Mouse (Mus musculus): ENCODE measurements around the gene Cfap54. TPM values are rescaled to one million over a fixed set of nuclear protein-coding genes. Genes with fewer than 3 reads are reported as not detected.

The Cfap54 gene
- polyA plus RNA-seq, 1 experiment from 2014 or later: 1.5 TPM

GRCm38 (mm10) chr10:93041392-93041791 lies 40.0 kb downstream of the Cfap54 start:
- H3K4me3 ChIP-seq (replicated peaks): no peak overlapping the region
- no peak for ATAC-seq (ENCODE audit: low FRiP score)
- H3K4me2 ChIP-seq: no peak overlapping the region
- H3K27ac ChIP-seq: no peak overlapping the region
- H3K36me3 ChIP-seq (replicated peaks): no peaks in the 10 kb centered on the region
- no peaks in the 10 kb centered on the region for H3K9me3 ChIP-seq
- WGBS: 73% methylated on average over 4 of the region's 4 CpGs
- H3K9ac ChIP-seq: no peak overlapping the region
- H3K4me1 ChIP-seq: no peaks in the 10 kb centered on the region
- H3K27me3 ChIP-seq: no peaks in the 10 kb centered on the region

GRCm38 (mm10) chr10:93036532-93036931 lies 44.9 kb downstream of the Cfap54 start:
- 65% methylated on average over 3 of the region's 3 CpGs for WGBS
- no peak for ATAC-seq (ENCODE audit: low FRiP score)
- Histone ChIP-seq H3K27me3 (no peaks in the 10 kb centered on the region), H3K36me3 (replicated peaks) (no peaks in the 10 kb centered on the region), H3K4me3 (replicated peaks) (no peak overlapping the region), H3K27ac (no peak overlapping the region), H3K9me3 (no peaks in the 10 kb centered on the region), H3K4me1 (peaks cover 3% of the 10 kb centered on the region), H3K4me2 (no peak overlapping the region), H3K9ac (no peak overlapping the region)

GRCm38 (mm10) chr10:93035489-93035888 lies 45.9 kb downstream of the Cfap54 start:
- H3K27ac ChIP-seq: no peak overlapping the region
- 60% methylated on average over 10 of the region's 10 CpGs for WGBS
- ATAC-seq (ENCODE audit: low FRiP score): no peak

GRCm38 (mm10) chr10:93023295-93023694 lies 58.1 kb downstream of the Cfap54 start:
- no peak for ATAC-seq (ENCODE audit: low FRiP score)
- Histone ChIP-seq H3K4me3 (replicated peaks) (no peak overlapping the region), H3K4me2 (no peak overlapping the region), H3K36me3 (replicated peaks) (no peaks in the 10 kb centered on the region), H3K4me1 (no peaks in the 10 kb centered on the region), H3K9me3 (no peaks in the 10 kb centered on the region), H3K9ac (no peak overlapping the region), H3K27ac (no peak overlapping the region), H3K27me3 (no peaks in the 10 kb centered on the region; the same call in 1 of the 2 replicates)
- WGBS: 89% methylated on average over 8 of the region's 8 CpGs

More at GRCm38 (mm10) chr10:93035489-93035888, 45.9 kb downstream of the Cfap54 start:
- Histone ChIP-seq H3K4me1 (peaks cover 3% of the 10 kb centered on the region), H3K9me3 (no peaks in the 10 kb centered on the region), H3K9ac (no peak overlapping the region), H3K27me3 (no peaks in the 10 kb centered on the region), H3K4me3 (replicated peaks) (no peak overlapping the region), H3K4me2 (no peak overlapping the region), H3K36me3 (replicated peaks) (no peaks in the 10 kb centered on the region)

- Histone ChIP-seq H3K27me3 (no peaks in the 10 kb centered on the region), H3K4me2 (no peak overlapping the region), H3K27ac (no peak overlapping the region), H3K9ac (no peak overlapping the region), H3K36me3 (replicated peaks) (no peaks in the 10 kb centered on the region), H3K4me1 (0 out of 2 replicates have a peak, but pooled peaks cover 4% of the 10 kb centered on the region), H3K4me3 (replicated peaks) (no peak overlapping the region), H3K9me3 (peaks cover 7% of the 10 kb centered on the region; the same call in 1 of the 2 replicates)
- WGBS: 26% methylated on average over 8 of the region's 8 CpGs
- no peak for ATAC-seq (ENCODE audit: low FRiP score)
Measured at GRCm38 (mm10) chr10:93014059-93014795, 67.2 kb downstream of the Cfap54 start.

- H3K27ac ChIP-seq: no peak overlapping the region
- peaks cover 7% of the 10 kb centered on the region; the same call in 1 of the 2 replicates for H3K9me3 ChIP-seq
- ATAC-seq (ENCODE audit: low FRiP score): no peak
- H3K36me3 ChIP-seq (replicated peaks): no peaks in the 10 kb centered on the region
- no peak overlapping the region for H3K4me2 ChIP-seq
- no peak overlapping the region for H3K9ac ChIP-seq
- WGBS: 77% methylated on average over 14 of the region's 14 CpGs
- H3K27me3 ChIP-seq: no peaks in the 10 kb centered on the region
- no peak overlapping the region for H3K4me3 ChIP-seq (replicated peaks)
- 0 out of 2 replicates have a peak, but pooled peaks cover 4% of the 10 kb centered on the region for H3K4me1 ChIP-seq
Measured at GRCm38 (mm10) chr10:93011085-93011484, 70.3 kb downstream of the Cfap54 start.

- Histone ChIP-seq H3K36me3 (replicated peaks) (no peaks in the 10 kb centered on the region), H3K4me2 (no peak overlapping the region), H3K9ac (no peak overlapping the region), H3K27ac (no peak overlapping the region), H3K4me3 (replicated peaks) (no peak overlapping the region), H3K27me3 (no peaks in the 10 kb centered on the region), H3K9me3 (0 out of 2 replicates have a peak, but pooled peaks cover under 1% of the 10 kb centered on the region), H3K4me1 (no peaks in the 10 kb centered on the region)
- WGBS: 80% methylated on average over 3 of the region's 3 CpGs
- no peak for ATAC-seq (ENCODE audit: low FRiP score)
Measured at GRCm38 (mm10) chr10:93006970-93007369, 74.4 kb downstream of the Cfap54 start.

- H3K4me1 ChIP-seq: no peaks in the 10 kb centered on the region
- no peak overlapping the region for H3K9ac ChIP-seq
- H3K4me2 ChIP-seq: no peak overlapping the region
- WGBS: 85% methylated on average over 9 of the region's 9 CpGs
- no peak overlapping the region for H3K4me3 ChIP-seq (replicated peaks)
- no peaks in the 10 kb centered on the region for H3K36me3 ChIP-seq (replicated peaks)
- H3K27me3 ChIP-seq: no peaks in the 10 kb centered on the region
- ATAC-seq (ENCODE audit: low FRiP score): no peak
- H3K27ac ChIP-seq: no peak overlapping the region
- no peaks in the 10 kb centered on the region for H3K9me3 ChIP-seq
Measured at GRCm38 (mm10) chr10:93006405-93006804, 75.0 kb downstream of the Cfap54 start.

GRCm38 (mm10) chr10:92998536-92998935 lies 82.9 kb downstream of the Cfap54 start:
- no peaks in the 10 kb centered on the region for H3K9me3 ChIP-seq
- no peak for ATAC-seq (ENCODE audit: low FRiP score)
- 89% methylated on average over 9 of the region's 9 CpGs for WGBS

GRCm38 (mm10) chr10:92995186-92995585 lies 86.2 kb downstream of the Cfap54 start:
- ATAC-seq (ENCODE audit: low FRiP score): no peak
- WGBS: 91% methylated on average over 7 of the region's 7 CpGs
- Histone ChIP-seq H3K9me3 (no peaks in the 10 kb centered on the region), H3K4me3 (replicated peaks) (no peak overlapping the region), H3K4me2 (no peak overlapping the region), H3K9ac (no peak overlapping the region), H3K36me3 (replicated peaks) (no peaks in the 10 kb centered on the region), H3K27me3 (no peaks in the 10 kb centered on the region), H3K4me1 (no peaks in the 10 kb centered on the region), H3K27ac (no peak overlapping the region)

More at GRCm38 (mm10) chr10:92998536-92998935, 82.9 kb downstream of the Cfap54 start:
- H3K27me3 ChIP-seq: no peaks in the 10 kb centered on the region
- H3K9ac ChIP-seq: no peak overlapping the region
- no peaks in the 10 kb centered on the region for H3K4me1 ChIP-seq
- H3K4me2 ChIP-seq: no peak overlapping the region
- H3K36me3 ChIP-seq (replicated peaks): no peaks in the 10 kb centered on the region
- no peak overlapping the region for H3K27ac ChIP-seq
- H3K4me3 ChIP-seq (replicated peaks): no peak overlapping the region

GRCm38 (mm10) chr10:92994340-92994739 lies 87.1 kb downstream of the Cfap54 start:
- no peaks in the 10 kb centered on the region for H3K36me3 ChIP-seq (replicated peaks)
- H3K9me3 ChIP-seq: no peaks in the 10 kb centered on the region
- ATAC-seq (ENCODE audit: low FRiP score): no peak
- H3K27ac ChIP-seq: no peak overlapping the region
- 56% methylated on average over 3 of the region's 3 CpGs for WGBS
- H3K4me3 ChIP-seq (replicated peaks): no peak overlapping the region
- H3K27me3 ChIP-seq: no peaks in the 10 kb centered on the region
- no peak overlapping the region for H3K4me2 ChIP-seq
- H3K4me1 ChIP-seq: no peaks in the 10 kb centered on the region
- H3K9ac ChIP-seq: no peak overlapping the region

GRCm38 (mm10) chr10:92992526-92992925 lies 88.9 kb downstream of the Cfap54 start:
- H3K9ac ChIP-seq: no peak overlapping the region
- no peak overlapping the region for H3K4me3 ChIP-seq (replicated peaks)
- no peak overlapping the region for H3K27ac ChIP-seq
- H3K4me1 ChIP-seq: no peaks in the 10 kb centered on the region
- no peaks in the 10 kb centered on the region for H3K27me3 ChIP-seq
- no peak overlapping the region for H3K4me2 ChIP-seq
- no peak for ATAC-seq (ENCODE audit: low FRiP score)
- H3K9me3 ChIP-seq: no peaks in the 10 kb centered on the region
- no peaks in the 10 kb centered on the region for H3K36me3 ChIP-seq (replicated peaks)

- H3K4me1 ChIP-seq: no peaks in the 10 kb centered on the region
- no peaks in the 10 kb centered on the region for H3K27me3 ChIP-seq
- no peak overlapping the region for H3K9ac ChIP-seq
- no peaks in the 10 kb centered on the region for H3K36me3 ChIP-seq (replicated peaks)
- WGBS: 78% methylated on average over 2 of the region's 2 CpGs
- H3K9me3 ChIP-seq: no peaks in the 10 kb centered on the region
- H3K4me3 ChIP-seq (replicated peaks): no peak overlapping the region
- no peak overlapping the region for H3K27ac ChIP-seq
- ATAC-seq (ENCODE audit: low FRiP score): no peak
- H3K4me2 ChIP-seq: no peak overlapping the region
Measured at GRCm38 (mm10) chr10:92990576-92990975, 90.8 kb downstream of the Cfap54 start.

Data from forebrain, embryonic 12.5 days (tissue).